Mouse (Mus musculus) neural tube, embryonic 15.5 days (tissue): ENCODE data around the gene P4ha1. TPM values are rescaled to one million over a fixed set of nuclear protein-coding genes. Genes with fewer than 3 reads are reported as not detected.

ENCODE experiments used
- ATAC-seq: fragments of 200-750 bp; cut with Nextera tagmentation; 2 replicates; pipeline ENCODE4 v1.8.0; 2017; ENCODE audit warnings: mild to moderate bottlenecking, moderate TSS enrichment, moderate library complexity; ENCODE audit not compliant: low FRiP score
- H3K27ac ChIP-seq: fragments of 300-500 bp; sonication (generic); replicated peaks from 2 replicates; pipeline ENCODE4 v1.5.1; 2015; ENCODE audit warnings: mild to moderate bottlenecking, inconsistent platforms
- H3K27me3 ChIP-seq: fragments of 300-500 bp; sonication (generic); replicated peaks from 2 replicates; pipeline ENCODE4 v1.6.1; 2015; ENCODE audit warnings: inconsistent platforms
- H3K36me3 ChIP-seq: fragments of 300-500 bp; sonication (generic); 2 replicates; pipeline ENCODE4 v1.6.1; 2015; ENCODE audit warnings: inconsistent platforms
- H3K4me1 ChIP-seq: fragments of 300-500 bp; sonication (generic); 2 replicates; pipeline ENCODE4 v1.6.1; 2015; ENCODE audit warnings: inconsistent platforms
- H3K4me2 ChIP-seq: fragments of 300-500 bp; sonication (generic); 2 replicates; pipeline ENCODE4 v1.6.1; 2015; ENCODE audit warnings: inconsistent platforms, mild to moderate bottlenecking, moderate library complexity
- H3K4me3 ChIP-seq: fragments of 300-500 bp; sonication (generic); replicated peaks from 2 replicates; pipeline ENCODE4 v1.5.1; 2015; ENCODE audit warnings: mild to moderate bottlenecking, inconsistent platforms
- H3K9ac ChIP-seq: fragments of 300-500 bp; sonication (generic); replicated peaks from 2 replicates; pipeline ENCODE4 v1.6.1; 2015; ENCODE audit warnings: mild to moderate bottlenecking, inconsistent platforms
- H3K9me3 ChIP-seq: fragments of 300-500 bp; sonication (generic); replicated peaks from 2 replicates; pipeline ENCODE4 v1.6.1; 2016; ENCODE audit warnings: inconsistent platforms
- WGBS: fragments of 180-500 bp; shearing (Covaris S2); methylation state at CpG from one replicate; pipeline ENCODE4 v1.1.7; 2015; ENCODE audit warnings: mixed read lengths; 5-methylcytosine and 5-hydroxymethylcytosine counted together
- polyA plus RNA-seq: library from polyadenylated mRNA; unstranded; fragments of >200 nt; fragmentation: Nextera tagmentation; extraction: Ambion mirVana; gene quantifications from 2 replicates; pipeline ENCODE4 v1.2.1, GENCODE M21; 2015

Gene P4ha1
- polyA plus RNA-seq, 1 experiment from 2014 or later = 31.1 TPM

GRCm38 (mm10) chr10:59324311-59325165 is 1.4 kb downstream of the P4ha1 start:
- H3K27ac ChIP-seq = peak overlapping the region; percentile 92
- H3K4me3 ChIP-seq = peak overlapping the region; percentile 64
- peaks cover 22% of the 10 kb centered on the region for H3K4me1 ChIP-seq
- H3K9ac ChIP-seq = peak overlapping the region; percentile 74
- no peaks in the 10 kb centered on the region for H3K9me3 ChIP-seq
- no peaks in the 10 kb centered on the region for H3K27me3 ChIP-seq
- no peak for ATAC-seq
- H3K36me3 ChIP-seq = no peaks in the 10 kb centered on the region
- 17% methylated on average over 15 of the region's 15 CpGs for WGBS
- H3K4me2 ChIP-seq = peak overlapping the region; percentile 78

GRCm38 (mm10) chr10:59326612-59327315 is 3.7 kb downstream of the P4ha1 start:
- H3K4me1 ChIP-seq = peaks cover 22% of the 10 kb centered on the region
- H3K4me2 ChIP-seq = 0 out of 2 replicates have a peak overlapping the region, but pooled peaks have one; percentile 0
- H3K9ac ChIP-seq = no peak overlapping the region
- no peak overlapping the region for H3K27ac ChIP-seq
- no peak for ATAC-seq
- no peak overlapping the region for H3K4me3 ChIP-seq
- H3K9me3 ChIP-seq = no peaks in the 10 kb centered on the region
- 74% methylated on average over 8 of the region's 8 CpGs for WGBS
- H3K36me3 ChIP-seq = no peaks in the 10 kb centered on the region
- no peaks in the 10 kb centered on the region for H3K27me3 ChIP-seq

GRCm38 (mm10) chr10:59327316-59327710 is 4.2 kb downstream of the P4ha1 start:
- 89% methylated on average over 3 of the region's 3 CpGs for WGBS
- H3K4me2 ChIP-seq = 0 out of 2 replicates have a peak overlapping the region, but pooled peaks have one; percentile 0

GRCm38 (mm10) chr10:59331546-59332256 is 8.6 kb downstream of the P4ha1 start:
- no peaks in the 10 kb centered on the region for H3K36me3 ChIP-seq
- H3K4me1 ChIP-seq = 0 out of 2 replicates have a peak, but pooled peaks cover 6% of the 10 kb centered on the region
- ATAC-seq = no peak
- H3K27ac ChIP-seq = no peak overlapping the region
- H3K4me2 ChIP-seq = no peak overlapping the region
- no peak overlapping the region for H3K4me3 ChIP-seq
- H3K9me3 ChIP-seq = no peaks in the 10 kb centered on the region
- WGBS = 92% methylated on average over 6 of the region's 6 CpGs
- H3K27me3 ChIP-seq = no peaks in the 10 kb centered on the region
- no peak overlapping the region for H3K9ac ChIP-seq

More at GRCm38 (mm10) chr10:59327316-59327710, 4.2 kb downstream of the P4ha1 start:
- Histone ChIP-seq H3K27ac (no peak overlapping the region), H3K9me3 (no peaks in the 10 kb centered on the region), H3K9ac (no peak overlapping the region), H3K27me3 (no peaks in the 10 kb centered on the region), H3K4me1 (peaks cover 21% of the 10 kb centered on the region), H3K36me3 (no peaks in the 10 kb centered on the region), H3K4me3 (no peak overlapping the region)
- no peak for ATAC-seq

- Histone ChIP-seq H3K27me3 (no peaks in the 10 kb centered on the region), H3K9me3 (no peaks in the 10 kb centered on the region), H3K36me3 (peaks cover 4% of the 10 kb centered on the region; the same call in 1 of the 2 replicates), H3K9ac (no peak overlapping the region), H3K4me3 (no peak overlapping the region), H3K4me1 (0 out of 2 replicates have a peak, but pooled peaks cover 6% of the 10 kb centered on the region), H3K4me2 (no peak overlapping the region), H3K27ac (no peak overlapping the region)
- 86% methylated on average over 4 of the region's 4 CpGs for WGBS
- ATAC-seq = no peak
Observed at GRCm38 (mm10) chr10:59333400-59333799, 10.3 kb downstream of the P4ha1 start.

- Histone ChIP-seq H3K9me3 (no peaks in the 10 kb centered on the region), H3K4me1 (0 out of 2 replicates have a peak, but pooled peaks cover 6% of the 10 kb centered on the region), H3K4me3 (no peak overlapping the region), H3K9ac (no peak overlapping the region), H3K4me2 (no peak overlapping the region), H3K36me3 (peaks cover 12% of the 10 kb centered on the region; the same call in 1 of the 2 replicates), H3K27me3 (no peaks in the 10 kb centered on the region), H3K27ac (0 out of 2 replicates have a peak overlapping the region, but pooled peaks have one; percentile 9)
- 84% methylated on average over 4 of the region's 4 CpGs for WGBS
- no peak for ATAC-seq
Observed at GRCm38 (mm10) chr10:59334899-59335798, 12.1 kb downstream of the P4ha1 start.

- no peak overlapping the region for H3K4me3 ChIP-seq
- H3K36me3 ChIP-seq = peaks cover 18% of the 10 kb centered on the region; the same call in 1 of the 2 replicates
- H3K4me2 ChIP-seq = no peak overlapping the region
- no peak for ATAC-seq
- H3K27ac ChIP-seq = no peak overlapping the region
- H3K4me1 ChIP-seq = 0 out of 2 replicates have a peak, but pooled peaks cover 6% of the 10 kb centered on the region
- no peaks in the 10 kb centered on the region for H3K27me3 ChIP-seq
- H3K9me3 ChIP-seq = no peaks in the 10 kb centered on the region
- WGBS = 93% methylated on average over 2 of the region's 2 CpGs
- no peak overlapping the region for H3K9ac ChIP-seq
Observed at GRCm38 (mm10) chr10:59336124-59336523, 13.0 kb downstream of the P4ha1 start.

- no peak overlapping the region for H3K27ac ChIP-seq
Observed at GRCm38 (mm10) chr10:59346560-59346959, 23.5 kb downstream of the P4ha1 start.

GRCm38 (mm10) chr10:59348200-59348599 is 25.1 kb downstream of the P4ha1 start:
- Histone ChIP-seq H3K4me2 (no peak overlapping the region), H3K9ac (no peak overlapping the region), H3K4me3 (no peak overlapping the region), H3K27ac (no peak overlapping the region), H3K36me3 (peaks cover 47% of the 10 kb centered on the region), H3K9me3 (no peaks in the 10 kb centered on the region), H3K4me1 (no peaks in the 10 kb centered on the region), H3K27me3 (no peaks in the 10 kb centered on the region)
- 97% methylated on average over 9 of the region's 9 CpGs for WGBS
- no peak for ATAC-seq

More at GRCm38 (mm10) chr10:59346560-59346959, 23.5 kb downstream of the P4ha1 start:
- 91% methylated on average over 2 of the region's 2 CpGs for WGBS
- Histone ChIP-seq H3K27me3 (no peaks in the 10 kb centered on the region), H3K4me3 (no peak overlapping the region), H3K4me1 (no peaks in the 10 kb centered on the region), H3K4me2 (no peak overlapping the region), H3K9ac (no peak overlapping the region), H3K36me3 (peaks cover 37% of the 10 kb centered on the region), H3K9me3 (no peaks in the 10 kb centered on the region)
- ATAC-seq = no peak

GRCm38 (mm10) chr10:59349536-59349935 is 26.4 kb downstream of the P4ha1 start:
- no peaks in the 10 kb centered on the region for H3K27me3 ChIP-seq
- H3K9me3 ChIP-seq = no peaks in the 10 kb centered on the region
- ATAC-seq = no peak
- H3K36me3 ChIP-seq = peaks cover 52% of the 10 kb centered on the region
- H3K9ac ChIP-seq = no peak overlapping the region
- H3K4me3 ChIP-seq = no peak overlapping the region
- no peak overlapping the region for H3K4me2 ChIP-seq
- WGBS = 97% methylated on average over 2 of the region's 2 CpGs
- H3K27ac ChIP-seq = no peak overlapping the region
- no peaks in the 10 kb centered on the region for H3K4me1 ChIP-seq
